In genomic region chr1:169792437-169792836, GRCm38 (mm10) we compare ENCODE assay signal across 18 mouse cellular contexts. TPM values are rescaled to one million over a fixed set of nuclear protein-coding genes. Genes with fewer than 3 reads are reported as not detected.
"Had no signal": no experiment of that assay in that cellular context is flagged by ENCODE, and none has a peak within 500 bp of the region (broad histone marks: within the 10 kb centered on the region; RNA-seq: fewer than 3 reads in every experiment).

No protein-coding gene starts in this region.

- H3K9ac ChIP-seq: neural tube, embryonic 12.5 days; neural tube, embryonic 13.5 days; neural tube, embryonic 15.5 days; stomach, embryonic 15.5 days had no signal

- H3K4me2 ChIP-seq: neural tube, embryonic 12.5 days; neural tube, embryonic 13.5 days; neural tube, embryonic 15.5 days; stomach, embryonic 15.5 days had no signal

- H3K4me1 ChIP-seq: neural tube, embryonic 12.5 days; neural tube, embryonic 13.5 days; neural tube, embryonic 15.5 days; stomach, embryonic 15.5 days had no signal

- H3K27ac ChIP-seq: neural tube, embryonic 12.5 days; neural tube, embryonic 13.5 days; neural tube, embryonic 15.5 days; stomach, embryonic 15.5 days; stomach, postnatal 0 days had no signal

- H3K27me3 ChIP-seq: neural tube, embryonic 12.5 days; neural tube, embryonic 13.5 days; neural tube, embryonic 15.5 days; stomach, embryonic 15.5 days had no signal

- H3K9me3 ChIP-seq: neural tube, embryonic 12.5 days; neural tube, embryonic 13.5 days; neural tube, embryonic 15.5 days; stomach, embryonic 15.5 days had no signal

- H3K36me3 ChIP-seq: neural tube, embryonic 12.5 days; neural tube, embryonic 13.5 days; neural tube, embryonic 15.5 days; stomach, embryonic 15.5 days had no signal

- DNase-seq: retina, postnatal 1 day; right cerebral cortex, adult 18-20 months; right cerebral cortex, postnatal 14 days; right cerebral cortex, postnatal 25 days; right cerebral cortex, postnatal 4 days; spleen, adult 18-20 months; thymus, adult 18-20 months; thymus, adult 2 months; thymus, postnatal 14 days; thymus, postnatal 25 days; thymus, postnatal 36 days; thymus, postnatal 4 days had no signal

- H3K4me3 ChIP-seq: neural tube, embryonic 12.5 days; neural tube, embryonic 13.5 days; neural tube, embryonic 15.5 days; stomach, embryonic 15.5 days had no signal

RNA-seq across cellular contexts. Expression of gene Rgs4, which starts 45.0 kb away (rescaled TPM):
- total RNA-seq: neutrophil, adult 5-6 weeks had no signal
